Mouse (Mus musculus) heart, embryonic 11.5 days (tissue): ENCODE data around the gene Tacc2. TPM values are rescaled to one million over a fixed set of nuclear protein-coding genes. Genes with fewer than 3 reads are reported as not detected.

Experiments
- ATAC-seq: fragments of 200-750 bp; cut with Nextera tagmentation; replicated peaks from 2 replicates; pipeline ENCODE4 v1.8.0; 2017; ENCODE audit warnings: moderate library complexity; ENCODE audit not compliant: insufficient number of reproducible peaks, low FRiP score, low TSS enrichment
- H3K27ac ChIP-seq: fragments of 300-500 bp; sonication (generic); 2 replicates; pipeline ENCODE4 v1.5.1; 2014; ENCODE audit warnings: mild to moderate bottlenecking, low read depth, low read length
- H3K27me3 ChIP-seq: fragments of 300-500 bp; sonication (generic); 2 replicates; pipeline ENCODE4 v1.6.1; 2014; ENCODE audit warnings: mild to moderate bottlenecking, low read length, mixed read lengths; ENCODE audit not compliant: control insufficient read depth, insufficient read depth
- H3K36me3 ChIP-seq: fragments of 300-500 bp; sonication (generic); 2 replicates; pipeline ENCODE4 v1.6.1; 2014; ENCODE audit warnings: mild to moderate bottlenecking, low read length, moderate library complexity, mixed read lengths; ENCODE audit not compliant: control insufficient read depth, insufficient read depth
- H3K4me1 ChIP-seq: fragments of 300-500 bp; sonication (generic); 2 replicates; pipeline ENCODE4 v1.6.1; 2014; ENCODE audit warnings: low read length; ENCODE audit not compliant: control insufficient read depth, insufficient read depth
- H3K4me2 ChIP-seq: fragments of 300-500 bp; sonication (generic); 2 replicates; pipeline ENCODE4 v1.6.1; 2014; ENCODE audit warnings: mild to moderate bottlenecking, moderate library complexity
- H3K4me3 ChIP-seq: fragments of 300-500 bp; sonication (generic); 2 replicates; pipeline ENCODE4 v1.5.1; 2014; ENCODE audit warnings: low read depth, low read length
- H3K9ac ChIP-seq: fragments of 300-500 bp; sonication (generic); 2 replicates; pipeline ENCODE4 v1.6.1; 2014; ENCODE audit warnings: mild to moderate bottlenecking, low read depth, low read length, moderate library complexity
- H3K9me3 ChIP-seq: fragments of 300-500 bp; sonication (generic); replicated peaks from 2 replicates; pipeline ENCODE4 v1.6.1; 2016; ENCODE audit warnings: low read length; ENCODE audit not compliant: control insufficient read depth
- WGBS: fragments of 180-500 bp; shearing (Covaris S2); extraction: QIAGEN DNeasy Blood & Tissue Kit; methylation state at CpG from one replicate; pipeline ENCODE4 v1.1.7; 2014; ENCODE audit not compliant: insufficient replicate concordance; 5-methylcytosine and 5-hydroxymethylcytosine counted together
- polyA plus RNA-seq: library from polyadenylated mRNA; unstranded; fragments of >200 nt; fragmentation: Nextera tagmentation; extraction: Ambion mirVana; gene quantifications from 2 replicates; pipeline ENCODE4 v1.2.1, GENCODE M21; 2014

Gene Tacc2
- polyA plus RNA-seq, 1 experiment from 2014 or later, result 42.2 TPM

- 84% methylated on average over 4 of the region's 4 CpGs for WGBS
- no peaks in the 10 kb centered on the region for H3K27me3 ChIP-seq
- no peaks in the 10 kb centered on the region for H3K9me3 ChIP-seq
Measured at GRCm38 (mm10) chr7:130801811-130802210, 224.6 kb downstream of the Tacc2 start.

GRCm38 (mm10) chr7:130803251-130803825, 226.1 kb downstream of the Tacc2 start:
- Histone ChIP-seq H3K27ac (no peak overlapping the region), H3K27me3 (no peaks in the 10 kb centered on the region), H3K9ac (no peak overlapping the region), H3K4me3 (no peak overlapping the region), H3K9me3 (no peaks in the 10 kb centered on the region), H3K4me2 (no peak overlapping the region), H3K4me1 (no peaks in the 10 kb centered on the region), H3K36me3 (no peaks in the 10 kb centered on the region)
- no peak for ATAC-seq
- 89% methylated on average over 8 of the region's 8 CpGs for WGBS

More at GRCm38 (mm10) chr7:130801811-130802210, 224.6 kb downstream of the Tacc2 start:
- H3K4me1 ChIP-seq, result no peaks in the 10 kb centered on the region
- no peak overlapping the region for H3K4me3 ChIP-seq
- H3K36me3 ChIP-seq, result no peaks in the 10 kb centered on the region
- no peak for ATAC-seq
- no peak overlapping the region for H3K27ac ChIP-seq
- no peak overlapping the region for H3K4me2 ChIP-seq
- no peak overlapping the region for H3K9ac ChIP-seq

GRCm38 (mm10) chr7:130804991-130805390, 227.8 kb downstream of the Tacc2 start:
- H3K4me2 ChIP-seq, result no peak overlapping the region
- H3K9me3 ChIP-seq, result no peaks in the 10 kb centered on the region
- WGBS, result 71% methylated on average over 5 of the region's 5 CpGs
- no peaks in the 10 kb centered on the region for H3K27me3 ChIP-seq
- H3K27ac ChIP-seq, result no peak overlapping the region
- H3K36me3 ChIP-seq, result no peaks in the 10 kb centered on the region
- no peaks in the 10 kb centered on the region for H3K4me1 ChIP-seq
- no peak overlapping the region for H3K4me3 ChIP-seq
- H3K9ac ChIP-seq, result no peak overlapping the region
- no peak for ATAC-seq

- no peaks in the 10 kb centered on the region for H3K36me3 ChIP-seq
- no peak overlapping the region for H3K27ac ChIP-seq
- ATAC-seq, result no peak
Measured at GRCm38 (mm10) chr7:130807749-130808148, 230.5 kb downstream of the Tacc2 start.

GRCm38 (mm10) chr7:130808694-130809093, 231.5 kb downstream of the Tacc2 start:
- Histone ChIP-seq H3K27ac (no peak overlapping the region), H3K27me3 (no peaks in the 10 kb centered on the region), H3K36me3 (no peaks in the 10 kb centered on the region), H3K9ac (no peak overlapping the region), H3K9me3 (no peaks in the 10 kb centered on the region), H3K4me1 (no peaks in the 10 kb centered on the region), H3K4me3 (no peak overlapping the region), H3K4me2 (no peak overlapping the region)
- 42% methylated on average over 6 of the region's 6 CpGs for WGBS
- no peak for ATAC-seq

More at GRCm38 (mm10) chr7:130807749-130808148, 230.5 kb downstream of the Tacc2 start:
- no peak overlapping the region for H3K9ac ChIP-seq
- H3K4me2 ChIP-seq, result no peak overlapping the region
- 60% methylated on average over 8 of the region's 8 CpGs for WGBS
- H3K9me3 ChIP-seq, result no peaks in the 10 kb centered on the region
- no peaks in the 10 kb centered on the region for H3K4me1 ChIP-seq
- no peaks in the 10 kb centered on the region for H3K27me3 ChIP-seq
- no peak overlapping the region for H3K4me3 ChIP-seq

- Histone ChIP-seq H3K27me3 (no peaks in the 10 kb centered on the region), H3K36me3 (no peaks in the 10 kb centered on the region), H3K4me1 (no peaks in the 10 kb centered on the region), H3K4me3 (no peak overlapping the region), H3K9ac (no peak overlapping the region), H3K27ac (no peak overlapping the region), H3K4me2 (no peak overlapping the region), H3K9me3 (no peaks in the 10 kb centered on the region)
- 67% methylated on average over 4 of the region's 4 CpGs for WGBS
- no peak for ATAC-seq
Measured at GRCm38 (mm10) chr7:130810238-130810637, 233.0 kb downstream of the Tacc2 start.

GRCm38 (mm10) chr7:130812407-130812806, 235.2 kb downstream of the Tacc2 start:
- Histone ChIP-seq H3K36me3 (no peaks in the 10 kb centered on the region), H3K9ac (no peak overlapping the region), H3K4me3 (no peak overlapping the region), H3K27me3 (no peaks in the 10 kb centered on the region), H3K9me3 (no peaks in the 10 kb centered on the region), H3K4me1 (no peaks in the 10 kb centered on the region), H3K4me2 (peak overlapping the region; percentile 31), H3K27ac (no peak overlapping the region)
- 37% methylated on average over 15 of the region's 16 CpGs for WGBS
- ATAC-seq, result no peak

Other genes starting within 250 kb of the Tacc2 start
- gene Ate1, start 57.1 kb upstream of the Tacc2 start, polyA plus RNA-seq, result 55.5 and 67.1 TPM in 2 replicates
- 137 and 146 TPM in 2 replicates for gene Nsmce4a, start 4.3 kb upstream of the Tacc2 start, polyA plus RNA-seq
- not detected in 2 replicates for gene Btbd16, start 196.6 kb downstream of the Tacc2 start, polyA plus RNA-seq